Mouse (Mus musculus): Measurements from ENCODE around the gene Dab2.

Gene Dab2

DNA sequence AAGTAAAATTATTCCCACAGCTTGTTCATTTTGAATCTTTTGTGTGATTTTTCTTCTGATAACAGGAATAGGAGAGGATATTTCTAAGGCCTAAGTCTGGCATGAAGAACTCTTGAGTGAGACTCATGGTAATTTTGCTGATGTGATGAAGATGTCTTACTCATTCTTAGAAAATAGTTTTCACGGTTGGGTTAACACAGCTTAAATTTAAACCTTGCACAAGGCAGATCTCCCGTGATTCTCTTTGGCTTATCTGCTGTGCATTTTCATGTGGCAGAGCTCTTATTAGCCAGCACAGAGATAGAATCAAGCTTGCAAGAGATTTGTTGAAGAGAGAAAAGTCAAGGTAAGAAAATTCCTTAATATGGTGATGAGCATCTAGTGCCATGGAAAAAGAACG lies at the start of gene Dab2:
Gene Dab2, plus strand, starts transcription at position 235 of the 400 bp plus-strand sequence.
- DNase-seq (ENCODE audit: low read depth) = no peak

GRCm38 (mm10) chr15:6253471-6253870 lies 46.1 kb upstream of the Dab2 start:
- no peak for DNase-seq (ENCODE audit: low read depth)

DNA sequence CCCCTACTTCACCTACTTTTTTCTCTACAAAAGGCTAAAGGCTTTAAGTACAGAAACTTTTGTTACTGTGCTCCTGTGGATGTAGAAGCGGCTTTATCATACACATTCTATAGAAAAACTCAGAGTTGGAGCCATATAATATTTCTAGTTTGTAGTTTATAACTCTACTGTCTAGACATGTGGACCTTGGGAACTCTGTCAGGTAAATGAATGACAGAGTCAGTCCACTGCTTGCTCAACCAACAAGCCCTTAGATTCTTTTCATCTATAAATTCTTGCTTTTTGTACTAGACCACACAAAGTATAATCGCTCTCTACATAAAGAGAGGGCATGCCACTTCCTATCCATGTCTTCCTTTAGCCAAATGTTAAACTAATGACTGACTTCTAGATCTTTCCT lies 45.2 kb upstream of the Dab2 start:
- no peak for DNase-seq (ENCODE audit: low read depth)

- DNase-seq (ENCODE audit: low read depth) = no peak
Observed at GRCm38 (mm10) chr15:6257049-6257448, 42.5 kb upstream of the Dab2 start.

GRCm38 (mm10) chr15:6259957-6260740 lies 39.4 kb upstream of the Dab2 start:
- no peak for DNase-seq (ENCODE audit: low read depth)

DNA sequence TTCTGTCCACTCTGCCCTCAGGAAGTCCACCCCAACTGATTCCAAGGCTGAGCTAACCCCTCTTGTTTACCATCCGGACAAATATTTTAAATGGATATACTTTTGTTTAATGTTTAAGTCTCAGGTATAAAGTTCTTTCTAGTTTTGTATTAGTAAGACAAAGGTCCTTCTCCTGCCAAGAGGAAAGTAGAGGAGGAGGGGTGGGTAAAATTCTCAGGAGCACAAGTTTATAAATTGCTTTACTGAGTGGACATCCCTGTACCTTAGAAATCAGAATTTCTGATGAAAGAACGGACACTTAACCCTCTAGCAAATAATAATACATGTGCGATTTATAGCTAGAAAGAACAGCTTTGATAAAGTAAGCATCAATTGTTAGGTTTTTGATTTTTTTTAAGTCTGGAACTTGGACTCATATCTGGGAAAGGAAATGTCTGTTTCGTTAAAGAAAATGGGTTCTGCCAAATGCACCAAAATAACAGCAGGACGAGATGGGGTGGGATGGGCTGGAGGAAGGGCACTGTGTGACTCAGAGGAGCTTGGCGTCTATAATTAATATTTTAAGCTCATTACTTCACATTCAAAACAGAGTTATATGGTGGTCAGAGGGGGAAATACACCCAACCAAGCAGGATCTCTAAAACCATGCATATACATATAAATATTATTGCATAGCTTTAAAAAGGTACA lies 38.7 kb upstream of the Dab2 start:
- no peak for DNase-seq (ENCODE audit: low read depth)

DNA sequence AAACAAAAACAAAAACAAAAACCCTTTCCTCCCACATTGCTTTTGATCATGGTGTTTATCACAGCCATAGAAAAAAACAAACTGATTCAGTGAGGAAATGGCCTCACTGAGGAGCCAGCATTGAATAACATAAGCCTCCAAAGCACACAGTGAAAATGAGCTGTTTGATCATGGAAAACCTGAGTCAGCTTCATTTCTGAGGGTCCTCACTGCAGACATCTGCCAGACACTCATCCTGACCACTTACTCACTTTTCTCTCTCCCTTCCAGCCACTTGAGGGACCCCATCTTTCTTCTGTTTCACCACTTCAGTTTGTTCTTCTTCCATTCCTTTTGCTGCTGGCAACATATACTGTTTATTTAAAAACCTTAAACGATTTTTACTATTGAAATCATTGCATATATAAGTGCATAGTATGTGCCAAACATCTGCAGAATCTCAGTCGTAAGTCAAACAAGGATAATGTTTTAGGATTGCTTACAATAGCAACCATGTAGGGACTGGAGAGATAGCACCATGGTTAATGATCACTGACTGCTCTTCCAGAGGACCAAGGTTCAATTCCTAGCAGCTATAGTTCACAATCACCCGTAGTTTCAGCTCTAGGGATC lies 32.3 kb upstream of the Dab2 start:
- no peak for DNase-seq (ENCODE audit: low read depth)

- DNase-seq (ENCODE audit: low read depth) = peak; percentile 30
Observed at GRCm38 (mm10) chr15:6278606-6279468, 20.8 kb upstream of the Dab2 start.

- DNase-seq (ENCODE audit: low read depth) = peak; percentile 65
Observed at GRCm38 (mm10) chr15:6280021-6280451, 19.6 kb upstream of the Dab2 start.

- DNase-seq (ENCODE audit: low read depth) = no peak
Observed at GRCm38 (mm10) chr15:6283249-6283648, 16.3 kb upstream of the Dab2 start.

GRCm38 (mm10) chr15:6296071-6296470 lies 3.5 kb upstream of the Dab2 start:
- DNase-seq (ENCODE audit: low read depth) = no peak

DNA sequence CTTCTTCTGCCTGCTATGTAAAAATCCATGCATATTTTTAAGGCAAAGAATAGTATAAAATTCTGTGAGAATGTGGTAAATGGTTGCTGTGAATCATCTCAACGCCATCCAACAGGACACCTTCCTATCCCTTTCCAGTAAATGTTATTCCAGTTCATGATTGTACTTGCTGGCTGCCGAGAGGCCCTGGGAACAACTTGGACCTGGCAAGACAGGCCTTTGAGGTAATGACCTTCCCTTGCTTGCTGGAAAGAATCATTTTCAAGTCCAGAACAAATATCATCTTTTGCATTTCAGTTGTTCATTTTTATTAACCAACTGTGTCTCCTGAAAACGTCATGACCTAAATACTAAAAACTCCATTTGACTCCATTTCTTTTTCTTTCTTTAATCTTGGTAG lies 862 bp upstream of the Dab2 start:
- DNase-seq (ENCODE audit: low read depth) = no peak

DNA sequence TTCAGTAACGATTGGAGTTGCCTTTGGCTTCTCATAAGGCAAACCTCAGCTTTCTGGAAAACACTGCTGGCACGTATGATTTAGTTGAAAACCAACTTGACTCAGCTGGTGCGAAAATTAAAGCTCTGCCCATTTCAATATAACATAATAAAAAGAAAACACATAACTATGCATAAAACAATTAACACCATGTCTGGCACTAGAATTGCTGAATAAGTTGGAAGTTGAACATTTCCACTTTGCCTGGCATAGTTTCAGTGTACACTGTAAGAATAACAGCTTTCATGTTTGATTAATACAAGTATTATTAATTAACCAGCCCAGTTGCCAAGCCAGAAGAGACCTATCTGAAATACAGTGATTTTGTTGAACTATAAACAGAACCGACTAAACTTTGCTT lies 2.6 kb downstream of the Dab2 start:
- DNase-seq (ENCODE audit: low read depth) = no peak

DNA sequence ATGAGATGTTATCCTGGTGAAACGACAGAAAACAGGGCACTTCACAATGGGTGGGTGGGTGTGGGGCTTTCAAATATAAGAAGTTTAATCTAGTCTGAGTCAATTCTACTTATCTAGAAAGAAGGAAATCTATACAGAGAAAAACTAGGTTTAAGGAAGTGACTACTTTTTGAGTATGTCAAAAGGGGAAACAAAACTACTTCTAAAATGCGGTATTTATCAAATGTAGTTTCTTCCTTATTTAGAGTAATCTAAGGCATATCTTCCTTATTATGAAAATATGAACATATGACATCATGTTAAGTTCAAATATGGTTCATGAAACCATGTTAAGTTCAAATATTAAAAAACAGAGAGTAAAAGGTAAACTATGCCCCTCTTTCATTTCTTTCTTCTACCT lies 4.2 kb downstream of the Dab2 start:
- no peak for DNase-seq (ENCODE audit: low read depth)

GRCm38 (mm10) chr15:6309633-6310032 lies 10.0 kb downstream of the Dab2 start:
- no peak for DNase-seq (ENCODE audit: low read depth)

DNA sequence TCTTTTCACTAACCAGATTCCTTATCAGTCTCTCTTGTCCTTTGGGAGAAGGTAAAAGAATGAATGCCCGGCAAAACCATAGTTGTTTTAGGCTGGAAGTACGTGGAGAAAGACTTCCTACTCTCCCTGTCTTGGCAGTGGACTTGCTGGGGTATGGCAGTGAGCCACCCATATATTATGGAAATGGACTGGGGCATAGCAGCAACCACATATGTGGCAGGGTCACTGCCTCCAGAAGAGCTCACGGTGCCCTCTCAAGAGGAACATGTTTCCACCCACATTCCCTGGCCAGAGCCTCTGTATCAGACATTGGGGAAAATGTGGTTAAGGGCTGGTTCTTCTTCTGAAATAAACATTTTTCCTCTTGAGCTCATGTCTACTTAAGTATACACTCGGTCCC lies 10.8 kb downstream of the Dab2 start:
- no peak for DNase-seq (ENCODE audit: low read depth)

DNA sequence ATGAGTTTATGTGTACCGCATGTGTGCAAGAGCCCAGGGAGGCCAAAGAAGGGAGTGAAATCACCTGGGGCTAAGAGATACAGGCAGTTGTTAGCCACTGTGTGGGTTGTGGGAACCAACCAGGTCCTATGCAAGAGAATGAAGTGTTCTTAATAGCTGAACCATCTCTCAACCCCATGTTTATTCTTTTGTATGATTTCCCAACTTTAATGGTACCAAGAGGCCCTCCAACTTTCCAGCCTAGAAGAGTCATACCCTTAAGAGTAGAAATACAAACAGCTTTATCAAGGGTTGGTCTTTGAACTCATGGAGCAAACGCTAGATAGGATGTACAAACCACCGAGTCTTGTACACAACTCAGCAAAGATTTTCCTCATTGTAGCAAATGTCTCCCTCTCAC lies 12.8 kb downstream of the Dab2 start:
- DNase-seq (ENCODE audit: low read depth) = no peak

- no peak for DNase-seq (ENCODE audit: low read depth)
Observed at GRCm38 (mm10) chr15:6319352-6319751, 19.8 kb downstream of the Dab2 start.

- no peak for DNase-seq (ENCODE audit: low read depth)
Observed at GRCm38 (mm10) chr15:6320501-6320900, 20.9 kb downstream of the Dab2 start.

DNA sequence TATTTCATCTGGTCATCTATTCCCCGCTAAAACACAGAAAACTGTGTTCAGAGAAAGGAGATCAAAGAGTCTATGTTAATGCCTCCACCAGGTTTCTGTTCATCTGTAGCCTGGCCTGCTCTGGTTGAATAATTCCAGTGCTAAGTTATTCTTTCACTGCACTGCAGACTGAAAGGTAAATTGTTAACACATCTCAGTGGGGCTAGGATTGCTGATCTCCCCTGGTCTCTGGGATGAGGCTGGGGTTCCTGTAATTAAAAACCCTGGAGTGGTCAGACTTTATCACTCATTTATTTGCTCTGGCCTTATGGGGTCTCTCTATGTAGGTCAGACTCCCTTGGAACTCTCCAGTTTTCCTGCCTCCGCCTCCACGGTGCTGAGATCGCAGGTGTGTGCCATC lies 21.7 kb downstream of the Dab2 start:
- no peak for DNase-seq (ENCODE audit: low read depth)

GRCm38 (mm10) chr15:6322311-6322710 lies 22.7 kb downstream of the Dab2 start:
- DNase-seq (ENCODE audit: low read depth) = no peak

DNA sequence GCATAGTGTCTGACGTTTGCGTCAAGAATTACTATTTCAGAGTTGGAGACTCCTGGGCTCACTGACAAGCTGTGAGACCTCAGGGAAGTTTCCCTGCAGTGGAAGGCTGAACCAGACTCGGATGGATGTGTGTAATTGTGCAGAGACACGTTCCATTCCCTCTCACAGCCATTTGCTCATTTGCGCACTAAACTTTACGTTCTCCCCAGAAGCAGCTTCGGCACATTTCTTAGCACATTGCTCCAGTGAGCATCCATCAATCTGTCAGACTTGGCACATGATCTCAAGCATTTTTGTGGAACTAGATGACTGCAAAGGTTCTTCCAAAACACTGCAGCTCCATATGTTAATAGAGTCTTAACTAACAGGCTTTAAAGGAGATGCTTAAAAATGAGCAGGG lies 24.0 kb downstream of the Dab2 start:
- peak; percentile 9 for DNase-seq (ENCODE audit: low read depth)
